Mouse (Mus musculus) gastrocnemius, postnatal 4 days (tissue): Measurements from ENCODE around the gene Ankzf1. TPM values are rescaled to one million over a fixed set of nuclear protein-coding genes. Genes with fewer than 3 reads are reported as not detected.
A peak's percentile ranks its signal among the peaks of the same experiment; 100 is the strongest.
"Not testable (repeated sequence)": the region's sequence is repeated elsewhere in the genome, so short reads cannot be mapped to it uniquely, and the experiment has no call there.

ENCODE experiments used
- DNase-seq, 2 experiments: peaks; one replicate each; pipeline ENCODE4 v3.0.0; 2021 to 2022; ENCODE audit warnings: low spot score in 2 of 2, mixed read lengths in 2 of 2
- total RNA-seq, 2 experiments: library from RNA; stranded (reverse); gene quantifications; 2 replicates each; pipeline ENCODE4 v1.2.3; 2021

Ankzf1 gene
- total RNA-seq, 2 experiments from 2014 or later = 9.4 to 12.7 TPM

GRCm38 (mm10) chr1:75222926-75223325 lies 31.0 kb downstream of the Ankzf1 start:
- no peak for DNase-seq

DNA sequence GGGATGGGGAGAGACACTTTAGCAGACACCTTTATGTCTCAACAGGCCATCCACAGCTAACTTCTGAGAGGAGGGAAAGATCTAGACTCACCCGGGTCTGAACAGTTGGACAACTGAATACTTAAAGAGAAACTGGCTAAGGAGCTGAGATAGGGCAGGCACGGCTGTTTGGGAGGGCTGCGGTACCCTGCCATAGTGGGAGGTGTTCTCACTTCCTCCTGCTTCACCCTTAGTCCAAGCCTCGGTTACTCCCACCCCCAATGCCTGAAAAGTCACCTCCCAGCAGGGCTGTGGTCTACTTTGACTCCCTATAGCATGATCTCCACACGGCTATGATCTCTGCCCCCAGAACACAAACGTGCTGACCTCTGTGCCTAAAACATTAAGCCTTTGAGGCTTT lies 31.6 kb downstream of the Ankzf1 start:
- DNase-seq = no peak

DNA sequence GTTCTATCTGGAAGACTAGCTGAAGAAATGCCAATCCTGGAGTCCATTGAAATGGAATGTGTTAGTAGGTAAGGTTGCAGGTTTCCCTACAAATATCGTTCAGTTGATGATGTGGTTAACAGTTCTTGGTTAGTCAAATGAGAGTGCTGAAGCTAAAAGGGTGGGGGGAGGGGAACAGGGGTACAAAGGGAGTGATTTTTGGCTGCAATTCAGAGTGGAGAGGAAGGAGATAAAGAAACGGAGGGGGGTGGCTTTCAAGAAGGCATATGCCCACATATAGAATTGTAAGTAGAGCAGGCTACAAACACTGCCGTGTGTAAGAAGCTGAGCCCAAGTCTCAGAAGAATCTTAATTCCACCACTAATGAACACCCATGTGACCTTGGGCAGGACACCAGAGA lies 33.5 kb downstream of the Ankzf1 start:
- DNase-seq = no peak

- no peak for DNase-seq
Measured at GRCm38 (mm10) chr1:75226138-75226537, 34.2 kb downstream of the Ankzf1 start.

GRCm38 (mm10) chr1:75227653-75228052 lies 35.7 kb downstream of the Ankzf1 start:
- no peak for DNase-seq

DNA sequence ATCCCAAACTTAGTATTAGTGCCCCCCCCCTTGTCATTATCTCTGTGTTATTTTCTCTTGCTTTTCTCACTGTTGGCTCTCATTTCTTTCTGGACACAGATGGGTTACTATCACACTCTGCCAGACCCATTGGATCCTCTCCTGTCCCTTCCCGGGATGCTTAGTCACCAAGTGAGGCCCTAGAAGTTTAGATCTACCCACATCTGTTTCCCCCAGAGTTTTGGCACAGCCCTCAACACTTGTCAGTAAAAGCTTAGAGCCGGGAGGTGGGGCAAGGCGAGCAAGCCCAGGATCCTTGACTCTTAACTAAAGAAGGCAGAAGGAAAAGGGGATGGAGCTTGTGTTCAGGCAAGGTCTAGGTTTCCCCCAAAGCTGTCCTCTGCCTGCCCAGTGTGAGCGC lies 37.2 kb downstream of the Ankzf1 start:
- DNase-seq = no peak

DNA sequence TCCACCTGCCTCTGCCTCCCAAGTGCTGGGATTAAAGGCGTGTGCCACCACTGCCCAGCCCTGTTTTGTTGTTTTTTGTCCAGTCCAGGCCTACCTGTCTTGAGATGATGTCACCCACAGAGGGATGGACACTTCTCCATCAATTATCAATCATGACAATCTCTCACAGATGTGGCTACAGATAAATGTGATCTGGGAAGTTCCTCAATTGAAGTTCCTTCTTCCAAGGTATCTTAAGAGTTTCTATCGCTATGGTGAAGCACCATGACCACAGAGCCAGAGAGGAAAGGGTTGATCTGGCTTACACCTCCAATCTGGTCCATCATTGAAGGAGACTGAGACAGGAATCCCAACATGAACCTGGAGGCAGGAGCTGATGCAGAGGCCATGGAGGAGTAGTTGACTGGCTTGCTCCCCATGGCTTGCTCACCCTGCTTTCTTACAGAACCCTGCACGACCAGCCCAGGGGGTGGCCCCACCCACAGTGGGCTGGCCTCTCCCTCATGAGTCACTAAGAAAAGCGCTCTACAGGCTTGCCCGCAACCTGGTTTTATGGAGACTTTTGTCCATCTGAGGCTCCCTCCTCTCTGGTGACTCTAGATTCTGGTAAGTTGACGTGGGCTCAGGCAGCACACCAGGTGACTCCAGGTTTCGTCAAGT lies 38.5 kb downstream of the Ankzf1 start:
- peak in 1 of 2 experiments; percentile 6 for DNase-seq

DNA sequence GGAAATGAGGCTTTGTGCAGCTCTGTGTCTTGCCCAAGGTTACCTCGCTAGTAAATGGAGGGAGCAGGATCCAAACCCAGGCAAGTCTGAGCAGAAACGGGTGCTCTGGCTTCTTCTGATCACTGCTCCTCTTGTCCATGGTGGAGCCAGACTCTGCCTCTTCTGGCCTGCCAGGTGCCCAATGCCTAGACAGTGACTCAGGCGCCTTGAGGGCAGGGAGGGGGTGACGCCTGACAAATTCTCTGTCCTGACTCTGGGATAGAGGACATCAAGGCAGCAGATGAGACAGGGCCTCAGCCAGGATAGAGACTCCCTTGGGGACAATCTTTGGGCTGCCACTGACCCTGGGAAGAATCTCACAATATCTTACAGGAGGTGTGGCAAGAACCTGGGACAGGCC lies 39.3 kb downstream of the Ankzf1 start:
- DNase-seq = peak in 1 of 2 experiments; percentile 5

DNA sequence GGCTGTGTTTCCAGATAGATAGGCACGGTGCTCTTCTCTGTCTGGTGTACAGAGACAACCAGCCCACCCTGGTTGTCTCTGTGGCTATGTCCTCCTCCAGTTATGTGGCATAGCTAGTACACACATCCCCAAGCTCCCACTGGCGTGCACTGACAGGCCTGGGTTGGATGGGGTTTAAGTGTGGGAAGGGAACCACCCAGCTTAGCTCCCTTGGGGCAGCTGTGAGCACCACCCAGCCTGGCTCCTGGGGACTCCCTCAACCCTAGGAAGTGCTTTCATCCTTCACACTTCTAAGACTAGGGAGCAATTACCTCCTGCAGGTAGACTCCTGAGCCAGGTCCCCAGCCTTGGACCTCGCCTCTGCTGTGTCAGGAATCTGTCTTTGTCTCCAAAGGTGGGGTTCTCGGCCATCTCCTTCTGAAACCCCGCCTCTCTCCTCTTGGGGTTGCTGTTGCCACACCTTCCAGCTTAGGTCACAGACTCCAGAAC lies 39.8 kb downstream of the Ankzf1 start, which contains the start of gene A630095N17Rik:
TSS of gene A630095N17Rik (minus strand) at position 439 of the 489 bp plus-strand sequence.
- no peak for DNase-seq

DNA sequence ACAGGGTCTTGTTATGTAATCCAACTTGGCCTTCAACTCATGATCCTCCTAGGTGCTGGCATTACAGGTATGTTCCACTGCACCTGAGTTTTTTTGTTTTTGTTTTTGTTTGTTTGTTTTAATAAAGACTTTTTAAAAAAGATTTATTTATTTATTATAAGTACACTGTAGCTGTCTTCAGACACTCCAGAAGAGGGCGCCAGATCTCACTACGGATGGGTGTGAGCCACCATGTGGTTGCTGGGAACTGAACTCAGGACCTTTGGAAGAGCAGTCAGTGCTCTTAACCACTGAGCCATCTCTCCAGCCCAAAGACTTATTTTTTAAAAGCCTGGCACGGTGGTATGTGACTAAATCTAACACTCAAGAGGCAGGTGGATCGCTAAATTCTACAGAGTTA lies 40.5 kb downstream of the Ankzf1 start:
- not testable (repeated sequence) for DNase-seq

GRCm38 (mm10) chr1:75234606-75235005 lies 42.7 kb downstream of the Ankzf1 start:
- peak in 1 of 2 experiments; percentile 50 for DNase-seq

- DNase-seq = peak; percentile 59 to 80
Measured at GRCm38 (mm10) chr1:75236117-75237050, 44.4 kb downstream of the Ankzf1 start, which contains the start of gene Dnajb2. TSS of gene Dnajb2 (plus strand) at chr1:75236406.

DNA sequence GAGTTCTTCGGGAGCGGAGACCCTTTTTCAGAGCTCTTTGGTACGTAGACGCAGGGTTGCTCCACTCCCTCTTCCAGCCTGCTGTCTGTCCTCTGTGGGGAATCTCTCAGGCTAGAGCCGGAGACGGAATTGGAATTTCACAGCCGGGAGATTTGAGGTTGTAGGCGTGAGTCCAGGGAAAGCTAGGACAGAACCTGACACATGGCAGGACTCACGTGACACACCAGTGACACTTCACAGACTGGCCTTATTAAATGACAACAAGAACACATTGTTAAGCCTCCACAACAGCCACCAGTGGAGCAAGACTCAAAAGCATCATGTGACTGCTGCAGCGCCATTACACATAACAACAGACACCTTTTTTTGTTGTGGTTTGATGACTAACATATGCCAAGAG lies 47.6 kb downstream of the Ankzf1 start:
- DNase-seq = no peak

DNA sequence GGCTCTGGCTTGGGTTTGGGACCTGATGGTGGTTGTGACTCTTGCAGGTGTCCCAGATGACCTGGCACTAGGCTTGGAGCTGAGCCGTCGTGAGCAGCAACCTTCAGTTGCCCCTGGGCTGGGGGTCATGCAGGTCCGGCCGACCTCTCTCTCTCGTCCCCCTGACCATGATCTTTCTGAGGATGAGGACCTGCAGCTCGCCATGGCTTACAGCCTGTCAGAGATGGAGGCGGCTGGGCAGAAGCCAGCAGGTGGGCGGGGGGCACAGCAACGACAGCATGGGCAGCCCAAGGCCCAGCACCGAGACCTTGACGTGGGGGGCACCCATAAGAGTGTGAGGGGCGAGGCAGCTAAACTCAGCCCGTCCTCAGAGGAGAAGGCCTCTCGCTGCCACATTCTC lies 51.5 kb downstream of the Ankzf1 start:
- no peak for DNase-seq

- DNase-seq = no peak
Measured at GRCm38 (mm10) chr1:75244175-75244826, 52.4 kb downstream of the Ankzf1 start.

DNA sequence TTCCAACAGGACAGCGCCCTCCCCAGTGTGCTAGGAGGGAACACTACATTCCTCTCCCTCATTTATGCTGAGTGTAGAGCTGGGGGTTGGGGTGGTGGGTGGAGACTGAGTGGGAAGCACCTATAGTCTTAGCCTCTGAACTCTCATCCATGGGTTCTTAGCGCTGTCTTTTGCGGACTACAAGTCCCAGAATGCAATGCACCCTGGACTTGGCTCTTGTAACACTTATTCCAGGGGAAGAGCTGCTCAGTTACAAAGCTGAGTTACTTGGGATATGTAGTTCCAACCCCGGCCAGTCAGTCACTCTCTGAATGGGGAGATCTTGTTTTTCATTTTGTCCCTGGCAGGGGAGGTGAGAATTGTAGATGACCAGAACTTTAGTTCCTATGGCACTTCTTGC lies 52.9 kb downstream of the Ankzf1 start:
- no peak for DNase-seq

GRCm38 (mm10) chr1:75247071-75247930 lies 55.4 kb downstream of the Ankzf1 start:
- DNase-seq = no peak

DNA sequence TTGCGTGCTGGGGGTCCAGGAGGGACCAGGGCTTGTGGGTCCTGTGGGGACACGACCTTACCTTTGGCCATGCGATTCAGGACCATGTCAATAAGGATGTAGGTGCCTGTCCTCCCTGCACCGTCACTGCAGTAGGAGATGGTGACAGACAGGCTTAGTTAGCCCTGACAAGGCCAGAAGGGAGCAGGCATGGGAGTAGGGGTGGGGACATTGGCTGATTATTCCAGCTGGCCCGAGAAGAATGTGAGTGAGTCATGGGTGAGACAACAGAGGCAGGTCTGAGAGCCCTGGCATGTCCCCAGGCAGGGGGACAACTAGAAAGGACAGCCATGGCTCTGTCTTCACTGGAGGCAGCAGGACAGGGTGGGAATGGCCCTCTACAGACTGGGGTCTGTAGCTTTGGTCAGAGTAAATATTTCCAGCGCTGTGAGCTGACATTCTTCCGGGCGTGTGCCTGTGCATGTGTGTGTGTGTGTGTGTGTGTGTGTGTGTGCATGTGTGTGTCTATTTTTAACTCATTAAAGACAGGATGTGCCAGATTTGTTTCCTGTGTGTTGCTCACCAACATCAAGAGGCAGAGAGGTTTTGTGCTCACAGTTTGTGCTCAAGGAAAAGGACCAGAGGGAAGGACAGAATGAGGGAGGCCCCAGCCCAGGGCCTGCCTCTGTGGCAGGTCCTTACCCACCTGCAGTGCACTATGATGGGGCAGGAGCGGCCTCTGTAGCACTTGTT lies 56.3 kb downstream of the Ankzf1 start:
- no peak for DNase-seq
